Mouse (Mus musculus) limb, embryonic 13.5 days (tissue): Measurements from ENCODE around the gene Ndufaf2. TPM values are rescaled to one million over a fixed set of nuclear protein-coding genes. Genes with fewer than 3 reads are reported as not detected.

Experiments
- ATAC-seq: fragments of 200-750 bp; cut with Nextera tagmentation; 2 replicates; pipeline ENCODE4 v1.8.0; 2017; ENCODE audit warnings: low read depth, moderate number of reproducible peaks, moderate TSS enrichment; ENCODE audit not compliant: low FRiP score
- H3K27ac ChIP-seq: fragments of 300-500 bp; sonication (generic); 2 replicates; pipeline ENCODE4 v1.5.1; 2015; ENCODE audit warnings: inconsistent platforms, mild to moderate bottlenecking, moderate library complexity
- H3K27me3 ChIP-seq: fragments of 300-500 bp; sonication (generic); 2 replicates; pipeline ENCODE4 v1.6.1; 2015; ENCODE audit warnings: mild to moderate bottlenecking, inconsistent platforms
- H3K36me3 ChIP-seq: fragments of 300-500 bp; sonication (generic); 2 replicates; pipeline ENCODE4 v1.6.1; 2015; ENCODE audit warnings: inconsistent platforms, mild to moderate bottlenecking, moderate library complexity
- H3K4me1 ChIP-seq: fragments of 300-500 bp; sonication (generic); 2 replicates; pipeline ENCODE4 v1.6.1; 2015; ENCODE audit warnings: inconsistent platforms
- H3K4me2 ChIP-seq: fragments of 300-500 bp; sonication (generic); replicated peaks from 2 replicates; pipeline ENCODE4 v1.6.1; 2015; ENCODE audit warnings: inconsistent platforms, mild to moderate bottlenecking, moderate library complexity
- H3K4me3 ChIP-seq: fragments of 300-500 bp; sonication (generic); 2 replicates; pipeline ENCODE4 v1.5.1; 2015; ENCODE audit warnings: moderate library complexity, mild to moderate bottlenecking, inconsistent platforms
- H3K9ac ChIP-seq: fragments of 300-500 bp; sonication (generic); 2 replicates; pipeline ENCODE4 v1.6.1; 2015; ENCODE audit warnings: mild to moderate bottlenecking, inconsistent platforms
- H3K9me3 ChIP-seq: fragments of 300-500 bp; sonication (generic); 2 replicates; pipeline ENCODE4 v1.6.1; 2016; ENCODE audit warnings: inconsistent platforms
- WGBS: fragments of 180-500 bp; shearing (Covaris S2); methylation state at CpG from one replicate; pipeline ENCODE4 v1.1.7; 2015; 5-methylcytosine and 5-hydroxymethylcytosine counted together
- polyA plus RNA-seq: library from polyadenylated mRNA; unstranded; fragments of >200 nt; fragmentation: Nextera tagmentation; extraction: Ambion mirVana; gene quantifications from 2 replicates; pipeline ENCODE4 v1.2.1, GENCODE M21; 2015

Gene Ndufaf2
- polyA plus RNA-seq, 1 experiment from 2014 or later, result 88.5 TPM

DNA sequence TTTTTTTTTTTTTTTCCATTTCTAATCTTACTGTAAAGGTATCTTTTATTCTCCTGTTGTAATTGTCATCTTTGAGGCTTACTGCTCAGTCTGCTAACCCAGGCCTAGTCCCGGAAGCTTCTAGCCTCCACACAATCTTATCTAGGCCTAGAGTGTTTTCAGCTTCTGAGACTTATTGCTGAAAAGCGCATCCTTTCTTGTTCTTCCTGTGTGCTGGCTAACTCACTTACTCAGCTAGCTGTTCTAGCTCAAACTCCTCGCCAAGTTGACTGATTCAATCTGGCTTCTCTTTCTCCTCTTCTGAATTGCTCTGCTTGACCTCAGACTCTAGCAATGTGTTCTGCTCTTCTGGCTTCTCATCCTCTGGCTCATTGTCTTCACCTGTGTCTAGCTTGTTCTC is 112.8 kb downstream of the Ndufaf2 start:
- no peak for ATAC-seq
- Histone ChIP-seq H3K27ac (no peak overlapping the region), H3K4me1 (peaks cover 32% of the 10 kb centered on the region), H3K4me3 (no peak overlapping the region), H3K9me3 (no peaks in the 10 kb centered on the region), H3K4me2 (peak overlapping the region; percentile 27), H3K9ac (0 out of 2 replicates have a peak overlapping the region, but pooled peaks have one; percentile 19), H3K36me3 (peaks cover 9% of the 10 kb centered on the region), H3K27me3 (no peaks in the 10 kb centered on the region)
- WGBS, result 90% methylated on average over 3 of the region's 3 CpGs

DNA sequence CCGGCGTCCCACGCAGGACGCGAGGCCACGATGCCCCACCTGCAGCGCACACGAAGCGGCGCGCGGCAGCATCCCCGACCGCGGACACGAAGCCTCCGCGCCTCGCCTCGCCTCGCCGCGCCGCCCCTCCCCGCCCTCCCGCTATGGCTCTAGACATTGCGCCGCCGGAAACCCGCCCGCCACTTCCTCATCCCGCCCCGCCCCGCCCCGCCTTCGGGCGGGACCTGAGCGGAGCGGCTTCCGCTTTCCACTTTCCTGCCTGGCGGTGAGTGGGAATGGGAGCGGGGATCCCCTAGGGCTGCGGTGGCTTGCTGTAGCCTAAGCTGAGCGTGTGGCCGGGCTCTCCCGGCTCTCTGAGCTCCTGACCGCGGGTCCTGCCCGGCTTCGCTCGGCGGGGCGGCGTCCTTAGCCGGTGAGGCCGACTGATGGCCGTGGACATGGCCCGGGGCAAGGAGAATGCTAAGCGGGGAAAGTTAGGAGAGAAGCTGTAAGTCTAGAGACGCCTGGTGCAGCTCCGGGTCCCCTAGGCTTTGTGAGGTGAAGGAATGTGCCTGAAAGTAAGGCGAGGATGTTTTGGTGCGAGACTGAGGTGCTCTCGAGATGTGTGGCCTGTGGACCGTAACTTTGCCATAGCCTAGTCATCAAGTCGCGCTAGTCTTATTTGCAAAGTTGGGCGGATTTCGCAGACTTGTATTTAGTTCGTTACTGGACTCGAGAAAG is 114.0 kb downstream of the Ndufaf2 start, which contains the start of gene Smim15:
Gene Smim15, plus strand, starts transcription at position 225 of the 720 bp plus-strand sequence.
- H3K36me3 ChIP-seq, result peaks cover 9% of the 10 kb centered on the region
- no peaks in the 10 kb centered on the region for H3K9me3 ChIP-seq
- peak; percentile 98 for ATAC-seq
- peak within 1 kb of the TSS; percentile 96 for H3K9ac ChIP-seq
- under 1% methylated on average over 55 of the region's 71 CpGs for WGBS
- peaks cover 36% of the 10 kb centered on the region for H3K4me1 ChIP-seq
- H3K4me2 ChIP-seq, result peak within 1 kb of the TSS; percentile 71
- H3K27me3 ChIP-seq, result no peaks in the 10 kb centered on the region; the same call in 1 of the 2 replicates
- peak within 1 kb of the TSS; percentile 95 for H3K27ac ChIP-seq
- peak within 1 kb of the TSS; percentile 95 for H3K4me3 ChIP-seq

DNA sequence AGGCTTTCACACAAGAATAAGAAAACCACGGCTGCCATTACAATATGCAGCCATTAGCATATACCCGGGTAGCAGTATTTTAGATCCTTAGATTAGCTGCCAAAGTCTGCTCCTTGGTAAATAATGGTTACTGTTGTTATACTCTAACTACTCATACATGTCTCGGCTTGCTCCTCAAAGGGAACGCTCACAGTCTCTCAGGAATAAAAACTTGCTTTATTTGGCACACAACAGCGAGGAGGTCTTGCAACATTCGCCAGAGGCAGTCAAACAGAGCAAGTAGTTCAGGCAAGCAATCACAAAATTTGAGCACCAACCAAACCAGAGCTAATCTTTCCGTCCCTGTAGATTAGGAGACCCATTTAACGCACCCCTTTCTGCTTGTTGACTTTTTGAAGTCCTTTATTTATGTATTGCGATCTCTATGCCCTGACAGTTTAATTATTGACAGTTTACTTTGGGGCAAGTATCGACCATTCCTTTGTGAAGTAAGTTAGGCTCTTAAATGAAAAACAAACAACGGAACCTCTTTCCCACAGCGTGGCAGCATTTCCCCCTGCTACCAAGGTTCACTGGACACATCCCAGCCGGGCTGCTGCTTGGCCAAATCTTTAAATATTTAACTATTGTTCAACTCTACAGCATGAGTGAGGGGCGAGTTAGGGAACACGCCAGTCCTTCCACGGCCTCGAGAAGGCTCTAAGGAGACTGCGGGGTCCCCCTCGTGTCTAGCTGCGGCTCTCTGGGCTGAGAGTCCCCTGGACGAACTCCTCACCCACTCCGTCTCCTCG is 114.8 kb downstream of the Ndufaf2 start:
- no peaks in the 10 kb centered on the region for H3K9me3 ChIP-seq
- peaks cover 36% of the 10 kb centered on the region for H3K4me1 ChIP-seq
- peak overlapping the region; percentile 96 for H3K9ac ChIP-seq
- peak overlapping the region; percentile 71 for H3K4me2 ChIP-seq
- no peaks in the 10 kb centered on the region; the same call in 1 of the 2 replicates for H3K27me3 ChIP-seq
- H3K36me3 ChIP-seq, result peaks cover 9% of the 10 kb centered on the region
- peak overlapping the region; percentile 95 for H3K4me3 ChIP-seq
- peak overlapping the region; percentile 91 for H3K27ac ChIP-seq
- 3% methylated on average over 23 of the region's 23 CpGs for WGBS
- ATAC-seq, result peak; percentile 77

DNA sequence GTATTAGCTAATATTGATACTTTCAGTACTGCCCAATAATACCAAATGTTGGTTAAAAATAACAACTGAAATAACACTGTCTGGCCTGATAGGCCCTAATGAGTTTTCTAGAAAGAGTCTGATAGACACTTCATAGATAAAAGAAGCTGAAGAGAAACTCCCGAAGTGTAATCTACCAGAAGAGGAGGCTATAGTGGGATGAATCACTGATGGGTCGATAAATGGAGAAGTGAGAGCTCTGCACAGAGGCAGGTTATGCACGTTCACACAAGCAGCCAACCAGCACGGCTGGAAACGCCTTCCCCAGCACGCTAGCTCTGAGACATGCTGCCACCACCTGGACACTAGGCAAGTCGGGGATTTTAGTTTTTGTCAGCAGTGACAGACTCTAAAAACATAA is 117.1 kb downstream of the Ndufaf2 start:
- Histone ChIP-seq H3K9me3 (no peaks in the 10 kb centered on the region), H3K27ac (no peak overlapping the region), H3K9ac (no peak overlapping the region), H3K4me3 (no peak overlapping the region), H3K4me1 (peaks cover 36% of the 10 kb centered on the region), H3K27me3 (no peaks in the 10 kb centered on the region; the same call in 1 of the 2 replicates), H3K4me2 (no peak overlapping the region), H3K36me3 (no peaks in the 10 kb centered on the region)
- no peak for ATAC-seq
- 11% methylated on average over 7 of the region's 7 CpGs for WGBS

- no peak for ATAC-seq
- H3K9me3 ChIP-seq, result no peaks in the 10 kb centered on the region
- no peak overlapping the region for H3K9ac ChIP-seq
- H3K27ac ChIP-seq, result no peak overlapping the region
- H3K4me1 ChIP-seq, result peaks cover 29% of the 10 kb centered on the region
- no peaks in the 10 kb centered on the region for H3K36me3 ChIP-seq
- H3K27me3 ChIP-seq, result no peaks in the 10 kb centered on the region; the same call in 1 of the 2 replicates
- WGBS, result 82% methylated on average over 3 of the region's 3 CpGs
- no peak overlapping the region for H3K4me3 ChIP-seq
- no peak overlapping the region for H3K4me2 ChIP-seq
Observed at GRCm38 (mm10) chr13:108040451-108040850, 118.0 kb downstream of the Ndufaf2 start.

DNA sequence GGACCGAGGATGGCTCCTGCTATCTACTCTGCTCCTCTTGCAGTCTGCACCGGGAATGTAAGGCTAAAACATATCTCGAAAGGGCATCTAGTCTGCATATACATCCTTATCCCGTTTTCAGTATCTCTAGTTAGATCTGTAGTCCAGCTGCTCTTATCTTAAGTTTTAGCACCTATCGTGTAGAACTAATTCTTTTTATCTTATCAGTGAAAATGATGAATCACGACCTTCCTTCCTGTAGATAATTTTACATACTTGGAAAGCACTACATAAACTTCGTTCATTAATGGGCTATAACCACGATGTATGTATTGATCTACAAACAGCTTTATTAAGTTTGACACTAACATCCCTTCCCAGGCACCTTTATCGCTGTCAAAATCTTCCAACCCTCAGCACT is 118.5 kb downstream of the Ndufaf2 start:
- 67% methylated on average over 9 of the region's 9 CpGs for WGBS

GRCm38 (mm10) chr13:108039375-108039774 is 119.0 kb downstream of the Ndufaf2 start:
- peaks cover 26% of the 10 kb centered on the region for H3K4me1 ChIP-seq
- no peak overlapping the region for H3K4me2 ChIP-seq
- H3K9ac ChIP-seq, result no peak overlapping the region
- no peaks in the 10 kb centered on the region for H3K9me3 ChIP-seq
- ATAC-seq, result no peak
- no peaks in the 10 kb centered on the region for H3K36me3 ChIP-seq
- H3K27ac ChIP-seq, result no peak overlapping the region
- WGBS, result 49% methylated on average over 6 of the region's 6 CpGs
- H3K27me3 ChIP-seq, result no peaks in the 10 kb centered on the region; the same call in 1 of the 2 replicates
- no peak overlapping the region for H3K4me3 ChIP-seq

More for the DNA sequence above, 118.5 kb downstream of the Ndufaf2 start:
- Histone ChIP-seq H3K27me3 (no peaks in the 10 kb centered on the region; the same call in 1 of the 2 replicates), H3K9ac (no peak overlapping the region), H3K27ac (no peak overlapping the region), H3K4me3 (no peak overlapping the region), H3K36me3 (no peaks in the 10 kb centered on the region), H3K4me1 (peaks cover 26% of the 10 kb centered on the region), H3K9me3 (no peaks in the 10 kb centered on the region), H3K4me2 (no peak overlapping the region)
- ATAC-seq, result no peak

- Histone ChIP-seq H3K4me3 (no peak overlapping the region), H3K4me1 (no peaks in the 10 kb centered on the region), H3K9ac (no peak overlapping the region), H3K9me3 (no peaks in the 10 kb centered on the region), H3K4me2 (no peak overlapping the region), H3K36me3 (no peaks in the 10 kb centered on the region), H3K27me3 (no peaks in the 10 kb centered on the region), H3K27ac (no peak overlapping the region)
- WGBS, result 92% methylated on average over 4 of the region's 4 CpGs
- no peak for ATAC-seq
Observed at GRCm38 (mm10) chr13:108032789-108033188, 125.6 kb downstream of the Ndufaf2 start.

GRCm38 (mm10) chr13:108025802-108026201 is 132.6 kb downstream of the Ndufaf2 start:
- Histone ChIP-seq H3K36me3 (no peaks in the 10 kb centered on the region), H3K4me3 (no peak overlapping the region), H3K27me3 (no peaks in the 10 kb centered on the region), H3K9me3 (no peaks in the 10 kb centered on the region), H3K4me1 (no peaks in the 10 kb centered on the region), H3K27ac (no peak overlapping the region), H3K9ac (no peak overlapping the region), H3K4me2 (no peak overlapping the region)
- WGBS, result 76% methylated on average over 3 of the region's 3 CpGs
- ATAC-seq, result no peak

GRCm38 (mm10) chr13:108017349-108017748 is 141.1 kb downstream of the Ndufaf2 start:
- no peak overlapping the region for H3K4me3 ChIP-seq
- 80% methylated on average over 6 of the region's 6 CpGs for WGBS
- no peak overlapping the region for H3K4me2 ChIP-seq
- no peak overlapping the region for H3K9ac ChIP-seq
- H3K4me1 ChIP-seq, result 0 out of 2 replicates have a peak, but pooled peaks cover 3% of the 10 kb centered on the region
- no peaks in the 10 kb centered on the region for H3K36me3 ChIP-seq
- no peak for ATAC-seq
- H3K27ac ChIP-seq, result no peak overlapping the region
- peaks cover 4% of the 10 kb centered on the region; the same call in 1 of the 2 replicates for H3K9me3 ChIP-seq
- H3K27me3 ChIP-seq, result no peaks in the 10 kb centered on the region

DNA sequence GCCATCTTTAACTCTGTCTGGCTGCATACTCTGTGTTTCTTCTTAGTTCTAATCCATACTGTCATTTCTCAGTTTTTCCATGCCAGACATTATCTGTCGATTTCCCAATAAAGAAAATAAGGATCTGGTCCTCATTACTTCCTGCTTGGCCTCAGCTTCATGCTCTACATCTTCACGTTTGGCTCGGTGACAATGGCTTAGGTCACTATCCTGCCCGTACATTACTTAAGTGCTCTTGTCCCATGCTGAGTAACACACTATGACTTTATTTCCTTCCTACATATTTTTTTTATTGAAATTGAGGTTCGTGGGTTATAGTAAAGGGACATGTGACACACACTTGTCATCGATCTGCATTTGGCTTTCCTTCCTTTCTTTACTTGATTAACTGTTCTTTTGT is 143.3 kb downstream of the Ndufaf2 start:
- Histone ChIP-seq H3K27me3 (no peaks in the 10 kb centered on the region), H3K4me3 (no peak overlapping the region), H3K9me3 (peaks cover 5% of the 10 kb centered on the region; the same call in 1 of the 2 replicates), H3K4me2 (no peak overlapping the region), H3K36me3 (no peaks in the 10 kb centered on the region), H3K4me1 (0 out of 2 replicates have a peak, but pooled peaks cover 3% of the 10 kb centered on the region), H3K27ac (no peak overlapping the region), H3K9ac (no peak overlapping the region)
- no peak for ATAC-seq
- 76% methylated on average over 6 of the region's 6 CpGs for WGBS

DNA sequence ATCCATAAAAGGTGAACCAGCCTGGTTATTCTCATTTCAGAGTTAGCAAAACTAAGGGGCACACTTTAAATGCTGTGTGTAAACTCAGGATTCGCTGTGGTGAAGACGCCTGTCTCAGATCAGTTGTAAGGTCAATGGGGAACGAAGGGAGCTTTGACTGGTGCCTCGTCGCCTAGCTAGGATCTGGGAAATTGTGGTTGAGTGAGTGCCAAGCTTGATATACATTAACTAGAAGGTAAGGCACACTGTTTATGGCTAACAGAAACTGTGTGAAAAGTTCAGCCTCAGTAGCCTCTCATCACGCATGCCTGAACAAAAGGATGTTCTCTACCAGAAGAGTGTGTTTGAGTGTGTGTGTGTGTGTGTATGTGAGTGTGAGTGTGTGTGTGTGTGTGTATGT is 144.6 kb downstream of the Ndufaf2 start:
- H3K36me3 ChIP-seq, result no peaks in the 10 kb centered on the region
- WGBS, result 67% methylated on average over 6 of the region's 6 CpGs
- H3K9ac ChIP-seq, result no peak overlapping the region
- ATAC-seq, result no peak
- peaks cover 5% of the 10 kb centered on the region; the same call in 1 of the 2 replicates for H3K9me3 ChIP-seq
- no peak overlapping the region for H3K27ac ChIP-seq
- no peak overlapping the region for H3K4me3 ChIP-seq
- H3K4me2 ChIP-seq, result no peak overlapping the region
- 0 out of 2 replicates have a peak, but pooled peaks cover 3% of the 10 kb centered on the region for H3K4me1 ChIP-seq
- H3K27me3 ChIP-seq, result no peaks in the 10 kb centered on the region
